Mouse (Mus musculus) ES-Bruce4 (cell line): ENCODE data around the gene Txnrd1. TPM values are rescaled to one million over a fixed set of nuclear protein-coding genes. Genes with fewer than 3 reads are reported as not detected.

ENCODE experiments used
- H3K27ac ChIP-seq: 2 replicates; pipeline ENCODE4 v1.5.1; 2012; ENCODE audit warnings: low read length, inconsistent platforms; ENCODE audit not compliant: insufficient read depth
- H3K27me3 ChIP-seq: 2 replicates; pipeline ENCODE4 v1.6.1; 2012; ENCODE audit warnings: mild to moderate bottlenecking, low read length, inconsistent platforms; ENCODE audit not compliant: control insufficient read depth, poor library complexity, insufficient read depth, severe bottlenecking
- H3K36me3 ChIP-seq: 2 replicates; pipeline ENCODE4 v1.6.1; 2012; ENCODE audit warnings: inconsistent platforms, mild to moderate bottlenecking, low read length, moderate library complexity; ENCODE audit not compliant: control insufficient read depth, poor library complexity, insufficient read depth, severe bottlenecking
- H3K4me1 ChIP-seq: one replicate; pipeline ENCODE4 v1.8.1; 2011; ENCODE audit warnings: low read length; ENCODE audit not compliant: control insufficient read depth, insufficient read depth
- H3K4me3 ChIP-seq: 2 replicates; pipeline ENCODE4 v1.5.1; 2011; ENCODE audit warnings: low read depth, mild to moderate bottlenecking, low read length
- H3K9ac ChIP-seq: 2 replicates; pipeline ENCODE4 v1.6.1; 2012; ENCODE audit warnings: low read depth, mild to moderate bottlenecking, inconsistent platforms; ENCODE audit not compliant: poor library complexity, severe bottlenecking
- H3K9me3 ChIP-seq: replicated peaks from 2 replicates; pipeline ENCODE4 v1.6.1; 2012; ENCODE audit warnings: mild to moderate bottlenecking, low read length, inconsistent platforms; ENCODE audit not compliant: control insufficient read depth, poor library complexity, insufficient read depth, severe bottlenecking
- CTCF ChIP-seq: IDR thresholded peaks from one replicate; pipeline ENCODE4 v1.8.1; 2011; ENCODE audit warnings: low read depth, low read length
- EP300 ChIP-seq: IDR thresholded peaks from 2 replicates; pipeline ENCODE4 v1.6.1; 2011; ENCODE audit warnings: low read depth, low read length; ENCODE audit not compliant: insufficient read depth
- POLR2A ChIP-seq: IDR thresholded peaks from one replicate; pipeline ENCODE4 v1.8.1; 2011; ENCODE audit warnings: low read length; ENCODE audit not compliant: insufficient read depth
- polyA plus RNA-seq: library from polyadenylated mRNA; stranded (reverse); fragments of >200 nt; gene quantifications from 2 replicates; pipeline ENCODE4 v1.2.4, GENCODE M21; 2011; ENCODE audit warnings: low read depth; ENCODE audit not compliant: missing spikeins, insufficient read depth, insufficient read length

The Txnrd1 gene
- polyA plus RNA-seq, 1 experiment = 284 TPM

DNA sequence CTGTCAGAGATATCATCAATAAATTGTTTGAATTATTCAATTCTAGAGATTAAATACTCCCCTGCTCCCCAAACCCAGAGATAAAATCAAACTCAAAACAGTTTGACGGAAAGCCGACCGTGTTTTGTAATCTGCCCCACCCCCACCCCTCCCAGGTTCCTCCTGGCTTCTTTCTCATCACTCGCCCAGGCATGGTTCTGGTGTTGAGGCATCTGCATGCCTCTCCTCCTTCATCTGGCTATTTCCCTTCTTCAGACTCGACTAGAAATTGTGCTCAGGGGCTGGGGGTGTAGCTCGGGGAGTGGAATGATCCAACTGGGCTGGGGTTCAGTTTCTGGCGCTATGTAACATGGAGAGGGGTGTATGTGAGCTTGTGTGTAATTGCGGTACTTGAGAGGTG is 38.0 kb upstream of the Txnrd1 start:
- Histone ChIP-seq H3K36me3 (no peaks in the 10 kb centered on the region), H3K4me1 (peaks cover 5% of the 10 kb centered on the region), H3K4me3 (peak overlapping the region; percentile 41), H3K27ac (peak overlapping the region; percentile 24), H3K27me3 (no peaks in the 10 kb centered on the region), H3K9me3 (no peaks in the 10 kb centered on the region), H3K9ac (peak overlapping the region; percentile 9)
- no peak for TF ChIP-seq CTCF
- TF ChIP-seq POLR2A = no peak
- no peak for TF ChIP-seq EP300

DNA sequence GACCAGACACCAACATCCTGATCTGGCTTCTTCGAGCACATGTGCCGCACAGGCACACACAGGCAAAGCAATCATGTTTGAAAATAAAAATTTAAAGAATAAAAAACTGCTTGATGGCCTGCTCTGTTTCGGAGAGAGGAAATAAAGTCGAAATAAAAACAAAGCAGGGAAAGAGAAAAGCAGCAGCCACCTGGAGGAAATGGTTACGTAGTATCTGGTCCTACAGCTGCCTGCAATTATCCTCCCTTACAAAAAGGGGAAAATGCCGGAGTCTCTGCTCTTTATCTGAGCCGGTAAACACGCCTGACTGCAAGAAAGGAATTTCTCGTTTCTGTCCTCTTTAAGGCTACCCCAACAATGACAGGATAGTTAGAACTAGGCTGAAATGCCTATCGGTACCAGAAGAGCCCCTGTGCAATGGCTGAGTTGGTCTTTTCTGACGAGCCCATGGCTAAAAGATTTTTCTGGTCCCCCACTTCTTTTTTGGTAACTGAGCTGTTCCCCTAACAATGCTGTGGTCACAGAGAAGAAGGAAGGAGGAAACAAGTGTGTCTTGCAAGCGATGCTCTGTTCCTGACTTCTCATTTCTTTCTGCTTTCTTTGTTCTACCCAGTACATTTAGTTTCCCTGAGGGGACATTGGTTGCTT is 37.2 kb upstream of the Txnrd1 start:
- Histone ChIP-seq H3K4me1 (peaks cover 5% of the 10 kb centered on the region), H3K9ac (peak overlapping the region; percentile 9), H3K9me3 (no peaks in the 10 kb centered on the region), H3K27me3 (no peaks in the 10 kb centered on the region), H3K27ac (peak overlapping the region; percentile 23; the same call in 1 of the 2 replicates), H3K4me3 (no peak overlapping the region), H3K36me3 (no peaks in the 10 kb centered on the region)
- TF ChIP-seq CTCF (no peak), POLR2A (no peak), EP300 (no peak)

DNA sequence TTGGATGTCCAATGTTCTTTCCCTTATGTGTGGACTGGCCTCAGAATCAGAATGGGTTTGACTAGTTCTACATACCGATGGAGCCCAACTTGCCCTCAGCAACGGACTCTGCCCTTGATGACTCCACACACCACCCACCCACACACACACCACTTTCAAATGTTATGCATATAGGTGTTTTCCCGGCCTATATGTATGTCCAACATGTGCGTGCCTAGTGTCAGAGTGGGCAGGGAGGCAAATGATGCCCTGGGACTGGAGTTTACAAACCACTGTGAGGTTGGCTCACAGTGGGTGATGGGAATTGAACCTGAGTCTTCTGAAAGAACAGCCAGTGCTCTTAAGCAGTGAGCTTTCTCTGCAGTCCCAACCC is 36.6 kb upstream of the Txnrd1 start:
- H3K9ac ChIP-seq = no peak overlapping the region
- H3K36me3 ChIP-seq = no peaks in the 10 kb centered on the region
- no peak overlapping the region for H3K4me3 ChIP-seq
- H3K27me3 ChIP-seq = no peaks in the 10 kb centered on the region
- H3K9me3 ChIP-seq = 0 out of 2 replicates have a peak, but pooled peaks cover 1% of the 10 kb centered on the region
- no peak overlapping the region; the same call in 1 of the 2 replicates for H3K27ac ChIP-seq
- TF ChIP-seq CTCF (no peak), EP300 (no peak), POLR2A (no peak)
- H3K4me1 ChIP-seq = peaks cover 5% of the 10 kb centered on the region

DNA sequence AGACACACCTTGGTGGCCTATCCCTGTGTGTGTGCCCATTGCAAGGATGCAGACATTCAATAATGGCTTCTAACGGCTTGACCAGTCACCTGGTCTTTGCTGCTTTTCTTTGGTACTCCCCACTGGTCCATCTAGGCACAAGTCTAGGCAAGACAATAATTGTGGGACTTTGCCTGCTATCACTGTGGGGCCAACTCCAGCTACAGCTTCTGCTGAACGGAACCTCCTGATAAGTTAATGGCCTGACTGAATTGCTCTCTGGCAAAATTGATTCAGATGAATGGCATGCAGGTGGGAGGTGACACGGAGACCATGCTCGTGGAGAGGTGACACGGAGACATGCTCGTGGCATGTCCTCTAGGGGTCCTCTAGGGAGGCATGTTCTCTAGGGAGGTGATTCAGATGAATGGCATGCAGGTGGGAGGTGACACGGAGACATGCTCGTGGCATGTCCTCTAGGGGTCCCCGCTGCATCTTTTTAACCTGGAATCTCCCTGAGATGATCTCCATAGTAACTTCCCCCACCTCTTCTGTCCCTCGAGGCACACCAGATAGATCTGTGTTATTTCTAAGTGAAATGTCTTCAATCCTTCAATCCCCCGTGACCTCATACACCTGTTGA is 35.3 kb upstream of the Txnrd1 start:
- H3K4me1 ChIP-seq = peaks cover 5% of the 10 kb centered on the region
- 0 out of 2 replicates have a peak, but pooled peaks cover 2% of the 10 kb centered on the region for H3K9me3 ChIP-seq
- TF ChIP-seq POLR2A (no peak), CTCF (peak; percentile 13), EP300 (peak; percentile 83)
- H3K27ac ChIP-seq = peak overlapping the region; percentile 82
- no peaks in the 10 kb centered on the region for H3K36me3 ChIP-seq
- no peak overlapping the region for H3K4me3 ChIP-seq
- no peak overlapping the region for H3K9ac ChIP-seq
- H3K27me3 ChIP-seq = no peaks in the 10 kb centered on the region

DNA sequence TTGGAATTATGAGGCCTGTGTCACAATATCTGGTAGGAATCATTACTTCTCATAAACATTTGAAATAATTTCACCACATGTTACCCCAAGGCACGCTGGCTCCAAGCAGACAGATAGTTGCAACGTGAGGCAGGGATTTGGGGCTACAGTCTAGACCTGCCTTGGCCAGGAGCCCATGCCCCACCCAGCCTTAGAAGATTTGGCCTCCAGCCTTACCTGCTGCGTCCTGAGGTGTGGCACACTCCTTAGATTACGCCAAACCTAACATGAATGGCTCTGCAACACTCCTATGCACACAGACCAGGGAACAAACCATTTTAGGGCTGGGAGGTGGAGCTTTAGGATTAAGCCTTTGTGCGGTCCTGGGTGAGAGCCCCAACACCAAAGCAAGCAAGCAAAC is 33.7 kb upstream of the Txnrd1 start:
- Histone ChIP-seq H3K9me3 (0 out of 2 replicates have a peak, but pooled peaks cover 2% of the 10 kb centered on the region), H3K27ac (no peak overlapping the region), H3K36me3 (no peaks in the 10 kb centered on the region), H3K9ac (no peak overlapping the region), H3K4me1 (peaks cover 5% of the 10 kb centered on the region), H3K27me3 (no peaks in the 10 kb centered on the region), H3K4me3 (no peak overlapping the region)
- no peak for TF ChIP-seq EP300
- TF ChIP-seq CTCF = no peak
- TF ChIP-seq POLR2A = no peak

DNA sequence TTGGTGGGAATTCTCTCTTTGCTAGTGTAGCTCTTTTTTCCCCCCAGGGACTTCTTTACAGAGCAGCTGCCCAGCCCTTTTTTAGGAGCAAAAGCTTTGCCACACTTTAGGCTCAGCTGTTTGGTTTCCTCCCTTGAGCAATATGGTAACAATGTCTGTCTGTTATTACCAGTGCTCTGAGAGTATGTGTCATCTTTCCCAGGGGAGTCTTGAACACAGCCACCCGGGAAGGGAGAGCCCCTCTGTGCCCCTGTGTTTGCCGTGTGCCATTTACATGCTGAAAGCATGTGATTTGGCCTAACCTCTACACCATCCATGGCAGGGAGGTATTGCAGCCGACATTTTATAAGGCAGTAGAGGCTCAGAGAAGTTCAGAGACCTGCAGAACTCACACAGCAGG is 29.4 kb upstream of the Txnrd1 start:
- TF ChIP-seq EP300 (no peak), POLR2A (no peak), CTCF (no peak)
- no peak overlapping the region for H3K4me3 ChIP-seq
- peaks cover 4% of the 10 kb centered on the region for H3K4me1 ChIP-seq

More for the DNA sequence above, 29.4 kb upstream of the Txnrd1 start:
- no peak overlapping the region for H3K9ac ChIP-seq
- no peaks in the 10 kb centered on the region for H3K36me3 ChIP-seq
- H3K9me3 ChIP-seq = 0 out of 2 replicates have a peak, but pooled peaks cover 2% of the 10 kb centered on the region
- H3K27me3 ChIP-seq = no peaks in the 10 kb centered on the region
- no peak overlapping the region for H3K27ac ChIP-seq
